Mouse (Mus musculus) hindbrain, embryonic 16.5 days (tissue): ENCODE results near the gene Fyn. TPM values are rescaled to one million over a fixed set of nuclear protein-coding genes. Genes with fewer than 3 reads are reported as not detected.

Experiments used
- ATAC-seq: fragments of 200-750 bp; cut with Nextera tagmentation; 2 replicates; pipeline ENCODE4 v1.8.0; 2017; ENCODE audit warnings: moderate TSS enrichment, moderate library complexity
- H3K27ac ChIP-seq: fragments of 300-500 bp; sonication (generic); 2 replicates; pipeline ENCODE4 v1.5.1; 2014; ENCODE audit warnings: low read depth, mild to moderate bottlenecking, control low read depth, low read length, moderate library complexity
- H3K27me3 ChIP-seq: fragments of 300-500 bp; sonication (generic); replicated peaks from 2 replicates; pipeline ENCODE4 v1.6.1; 2014; ENCODE audit warnings: low read length; ENCODE audit not compliant: control insufficient read depth, insufficient read depth
- H3K36me3 ChIP-seq: fragments of 300-500 bp; sonication (generic); 2 replicates; pipeline ENCODE4 v1.6.1; 2014; ENCODE audit warnings: mild to moderate bottlenecking, low read length, moderate library complexity, mixed read lengths; ENCODE audit not compliant: control insufficient read depth, insufficient read depth
- H3K4me1 ChIP-seq: fragments of 300-500 bp; sonication (generic); 2 replicates; pipeline ENCODE4 v1.6.1; 2014; ENCODE audit warnings: low read depth, low read length; ENCODE audit not compliant: control insufficient read depth, insufficient read depth
- H3K4me2 ChIP-seq: fragments of 300-500 bp; sonication (generic); 2 replicates; pipeline ENCODE4 v1.6.1; 2014; ENCODE audit warnings: mild to moderate bottlenecking, low read length, control low read depth, moderate library complexity
- H3K4me3 ChIP-seq: fragments of 300-500 bp; sonication (generic); 2 replicates; pipeline ENCODE4 v1.5.1; 2014; ENCODE audit warnings: mild to moderate bottlenecking, low read length, control low read depth, moderate library complexity
- H3K9ac ChIP-seq: fragments of 300-500 bp; sonication (generic); 2 replicates; pipeline ENCODE4 v1.6.1; 2014; ENCODE audit warnings: low read depth, mild to moderate bottlenecking, control low read depth, low read length, moderate library complexity
- H3K9me3 ChIP-seq: fragments of 300-500 bp; sonication (generic); 2 replicates; pipeline ENCODE4 v1.6.1; 2014; ENCODE audit warnings: mild to moderate bottlenecking, low read length, moderate library complexity; ENCODE audit not compliant: control insufficient read depth
- WGBS: fragments of 180-500 bp; shearing (Covaris S2); extraction: QIAGEN DNeasy Blood & Tissue Kit; methylation state at CpG from one replicate; pipeline ENCODE4 v1.1.7; 2014; 5-methylcytosine and 5-hydroxymethylcytosine counted together
- polyA plus RNA-seq: library from polyadenylated mRNA; unstranded; fragments of >200 nt; fragmentation: Nextera tagmentation; extraction: Ambion mirVana; gene quantifications from 2 replicates; pipeline ENCODE4 v1.2.1, GENCODE M21; 2015

The Fyn gene
- 74.1 and 74.9 TPM in 2 replicates for polyA plus RNA-seq

DNA sequence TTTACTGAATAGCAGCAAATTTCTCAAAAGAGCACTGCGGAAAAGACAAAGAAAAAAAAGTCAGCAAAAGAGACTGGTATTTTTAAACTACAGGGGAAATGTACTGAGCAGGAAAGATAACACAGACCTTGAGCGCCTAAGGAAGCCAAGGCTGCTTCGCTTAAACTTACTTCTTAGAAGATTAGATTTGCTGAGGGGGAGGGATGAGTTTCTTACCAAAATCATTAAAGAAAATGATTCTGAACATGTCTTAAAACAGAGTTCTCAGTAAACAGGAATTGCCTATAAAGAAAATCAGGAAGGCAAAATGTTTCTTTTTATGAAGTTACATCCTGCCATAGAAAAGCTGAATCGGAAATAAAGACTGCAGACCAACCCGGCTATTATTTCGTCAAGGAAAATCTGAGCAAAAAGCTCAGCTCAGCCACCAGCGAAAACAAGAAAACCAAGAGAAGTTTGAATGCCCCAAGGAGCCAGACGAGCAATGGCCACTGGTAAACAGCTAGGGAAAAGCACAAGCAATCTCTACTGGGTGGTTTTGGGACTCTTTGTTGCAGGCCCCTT is at the start of gene Fyn:
TSS of gene Fyn (plus strand) at position 284 of the 564 bp plus-strand sequence.
- peak within 1 kb of the TSS; percentile 97 for H3K27ac ChIP-seq
- H3K9ac ChIP-seq, result peak within 1 kb of the TSS; percentile 99
- H3K36me3 ChIP-seq, result no peaks in the 10 kb centered on the region
- no peak for ATAC-seq
- H3K4me2 ChIP-seq, result peak within 1 kb of the TSS; percentile 91
- no peaks in the 10 kb centered on the region for H3K9me3 ChIP-seq
- H3K4me3 ChIP-seq, result peak within 1 kb of the TSS; percentile 92
- peaks cover 30% of the 10 kb centered on the region for H3K4me1 ChIP-seq
- WGBS, result 31% methylated on average over 8 of the region's 8 CpGs
- H3K27me3 ChIP-seq, result no peaks in the 10 kb centered on the region

GRCm38 (mm10) chr10:39320798-39321622 is 47.6 kb upstream of the Fyn start:
- Histone ChIP-seq H3K36me3 (no peaks in the 10 kb centered on the region), H3K9me3 (no peaks in the 10 kb centered on the region; the same call in 1 of the 2 replicates), H3K27me3 (no peaks in the 10 kb centered on the region), H3K4me1 (peaks cover 9% of the 10 kb centered on the region), H3K27ac (peak overlapping the region; percentile 48; the same call in 1 of the 2 replicates), H3K9ac (no peak overlapping the region), H3K4me3 (no peak overlapping the region), H3K4me2 (peak overlapping the region; percentile 34)
- WGBS, result 48% methylated on average over 17 of the region's 17 CpGs
- ATAC-seq, result peak; percentile 84

- Histone ChIP-seq H3K36me3 (no peaks in the 10 kb centered on the region), H3K9ac (no peak overlapping the region), H3K4me3 (no peak overlapping the region), H3K9me3 (no peaks in the 10 kb centered on the region; the same call in 1 of the 2 replicates), H3K27me3 (no peaks in the 10 kb centered on the region), H3K4me1 (peaks cover 9% of the 10 kb centered on the region), H3K4me2 (peak overlapping the region; percentile 34; the same call in 1 of the 2 replicates), H3K27ac (no peak overlapping the region)
- ATAC-seq, result no peak
- WGBS, result 64% methylated on average over 9 of the region's 9 CpGs
These were observed 47.1 kb upstream of the Fyn start for GRCm38 (mm10) chr10:39321623-39321985.

DNA sequence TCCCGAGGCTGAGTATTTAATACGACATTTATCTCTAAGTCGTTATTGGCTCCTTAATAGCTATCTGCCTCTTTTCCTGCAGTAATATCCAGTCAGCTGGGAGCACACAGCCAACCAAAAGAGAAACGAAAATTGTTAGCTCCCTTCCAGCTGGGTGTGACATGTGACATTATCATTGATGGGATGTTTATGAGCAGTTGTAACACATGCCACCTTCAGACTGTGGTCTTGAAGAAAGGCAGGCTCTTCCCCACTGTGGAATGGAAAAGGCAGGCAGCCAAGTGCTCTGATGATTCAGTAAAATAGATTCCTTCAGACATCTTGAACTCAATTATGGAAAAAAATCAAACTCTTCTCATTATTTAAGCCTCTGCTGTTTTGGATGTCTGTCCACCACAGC is 46.5 kb upstream of the Fyn start:
- ATAC-seq, result no peak
- Histone ChIP-seq H3K36me3 (no peaks in the 10 kb centered on the region), H3K27me3 (no peaks in the 10 kb centered on the region), H3K4me2 (no peak overlapping the region), H3K4me1 (peaks cover 9% of the 10 kb centered on the region), H3K4me3 (no peak overlapping the region), H3K9ac (no peak overlapping the region), H3K27ac (no peak overlapping the region), H3K9me3 (no peaks in the 10 kb centered on the region; the same call in 1 of the 2 replicates)
- WGBS, result 61% methylated on average over 4 of the region's 4 CpGs

DNA sequence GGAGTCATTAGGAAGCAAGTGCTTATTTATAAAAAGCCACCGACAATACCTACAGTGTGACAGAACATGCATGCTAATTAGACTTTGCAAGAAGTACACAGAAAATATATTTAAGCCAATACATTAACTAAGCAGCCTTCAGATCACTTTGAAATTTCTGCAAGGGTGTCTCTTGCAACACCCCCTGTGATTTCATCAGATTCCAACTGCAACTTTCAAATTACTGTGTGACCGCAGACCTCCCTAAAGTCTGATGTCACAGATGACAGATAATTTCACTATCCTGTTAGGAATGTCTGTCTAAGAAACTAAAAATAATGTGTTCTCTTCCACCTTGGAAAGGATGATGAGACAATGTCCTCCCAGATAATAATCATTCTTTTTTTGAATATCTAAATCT is 44.4 kb upstream of the Fyn start:
- WGBS, result 84% methylated on average over 2 of the region's 2 CpGs
- Histone ChIP-seq H3K36me3 (no peaks in the 10 kb centered on the region), H3K4me2 (no peak overlapping the region), H3K9me3 (no peaks in the 10 kb centered on the region), H3K4me1 (peaks cover 9% of the 10 kb centered on the region), H3K27me3 (no peaks in the 10 kb centered on the region), H3K27ac (no peak overlapping the region), H3K9ac (no peak overlapping the region), H3K4me3 (no peak overlapping the region)
- no peak for ATAC-seq

GRCm38 (mm10) chr10:39328661-39329060 is 40.0 kb upstream of the Fyn start:
- WGBS, result 91% methylated on average over 2 of the region's 2 CpGs
- H3K4me1 ChIP-seq, result no peaks in the 10 kb centered on the region
- no peak overlapping the region for H3K4me3 ChIP-seq

DNA sequence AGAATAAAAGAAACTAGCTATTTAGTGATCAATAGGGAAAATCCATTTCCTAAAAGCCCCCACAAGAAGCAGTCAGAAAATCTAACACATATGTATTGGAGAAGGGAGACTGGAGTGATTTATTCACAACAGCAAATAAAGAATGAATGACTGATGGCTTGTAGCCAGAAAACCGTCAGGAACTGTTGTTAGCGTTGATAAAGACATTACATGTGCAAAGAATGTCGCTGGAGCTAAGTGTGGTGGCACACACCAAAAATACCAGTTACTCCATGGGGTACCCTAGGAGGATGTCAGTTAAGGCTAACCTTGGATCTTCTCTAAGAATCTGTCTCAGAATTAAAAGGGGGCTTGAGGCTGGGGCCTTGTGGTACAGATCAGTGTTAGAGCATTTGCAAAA is 34.3 kb upstream of the Fyn start:
- peaks cover 5% of the 10 kb centered on the region for H3K9me3 ChIP-seq
- no peak for ATAC-seq
- no peak overlapping the region for H3K4me3 ChIP-seq
- H3K4me1 ChIP-seq, result no peaks in the 10 kb centered on the region
- H3K27ac ChIP-seq, result no peak overlapping the region
- no peaks in the 10 kb centered on the region for H3K27me3 ChIP-seq
- no peaks in the 10 kb centered on the region for H3K36me3 ChIP-seq
- no peak overlapping the region for H3K4me2 ChIP-seq
- WGBS, result 20% methylated on average over 3 of the region's 3 CpGs
- no peak overlapping the region for H3K9ac ChIP-seq

More at GRCm38 (mm10) chr10:39328661-39329060, 40.0 kb upstream of the Fyn start:
- ATAC-seq, result no peak
- no peak overlapping the region for H3K9ac ChIP-seq
- no peak overlapping the region for H3K4me2 ChIP-seq
- H3K27me3 ChIP-seq, result no peaks in the 10 kb centered on the region
- H3K36me3 ChIP-seq, result no peaks in the 10 kb centered on the region
- no peak overlapping the region for H3K27ac ChIP-seq
- peaks cover 5% of the 10 kb centered on the region for H3K9me3 ChIP-seq

- Histone ChIP-seq H3K27ac (no peak overlapping the region), H3K4me1 (no peaks in the 10 kb centered on the region), H3K4me2 (no peak overlapping the region), H3K27me3 (no peaks in the 10 kb centered on the region), H3K36me3 (no peaks in the 10 kb centered on the region), H3K4me3 (no peak overlapping the region), H3K9ac (no peak overlapping the region), H3K9me3 (peaks cover 5% of the 10 kb centered on the region)
- ATAC-seq, result no peak
These were observed 32.8 kb upstream of the Fyn start for GRCm38 (mm10) chr10:39335880-39336279.

- Histone ChIP-seq H3K9me3 (no peaks in the 10 kb centered on the region), H3K27ac (no peak overlapping the region), H3K4me1 (no peaks in the 10 kb centered on the region), H3K4me2 (no peak overlapping the region), H3K27me3 (no peaks in the 10 kb centered on the region), H3K36me3 (no peaks in the 10 kb centered on the region), H3K9ac (no peak overlapping the region), H3K4me3 (no peak overlapping the region)
- ATAC-seq, result no peak
- WGBS, result 77% methylated on average over 2 of the region's 2 CpGs
These were observed 29.3 kb upstream of the Fyn start for GRCm38 (mm10) chr10:39339189-39339968.
